9 mouse cellular contexts compared by ENCODE assay signal in the genomic region with DNA sequence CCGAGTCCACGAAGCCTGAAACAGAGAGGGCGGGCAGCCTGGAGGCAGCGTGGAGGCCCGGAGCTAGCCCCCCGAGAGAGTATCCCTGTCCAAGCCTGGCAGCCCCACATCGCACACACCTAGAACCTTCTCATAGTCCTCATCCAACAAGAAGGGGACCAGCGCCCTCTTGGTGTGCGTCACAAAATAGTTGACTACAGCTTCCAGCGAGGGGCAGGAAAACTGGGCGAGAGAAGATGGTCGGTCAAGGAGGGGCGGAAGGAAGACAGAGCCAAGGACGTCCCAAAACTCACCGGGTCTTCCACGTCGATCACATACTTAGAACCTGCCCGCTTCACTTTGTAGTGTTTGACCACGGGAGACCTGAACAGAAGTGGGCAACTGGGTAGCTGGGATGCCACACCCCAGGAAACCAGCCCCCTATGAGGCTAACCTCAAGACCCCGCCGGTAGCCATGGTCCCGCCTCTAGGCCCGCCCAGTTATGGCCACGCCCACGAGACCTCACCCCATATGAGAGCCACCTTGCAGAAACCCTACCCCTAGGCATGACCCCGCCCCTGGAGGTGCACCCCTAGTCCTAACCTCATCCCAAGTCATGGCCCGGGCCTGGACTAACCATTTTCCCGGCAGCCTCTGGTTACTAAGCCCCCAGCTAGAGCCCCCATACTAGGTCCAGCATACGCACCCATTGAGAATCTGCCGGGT. TPM values are rescaled to one million over a fixed set of nuclear protein-coding genes. Genes with fewer than 3 reads are reported as not detected.
DNase-seq lines count a peak whose midpoint lies in the region; ATAC-seq and TF ChIP-seq lines count a peak whose summit lies in the region.
"Had no signal": no experiment of that assay in that cellular context is flagged by ENCODE, and none has a peak within 500 bp of the region (broad histone marks: within the 10 kb centered on the region; RNA-seq: fewer than 3 reads in every experiment).

No protein-coding gene starts in this region.

- H3K4me2 ChIP-seq in kidney, postnatal 0 days (ENCODE audit: low read length), result peak overlapping the region; percentile 28
- H3K4me2 ChIP-seq in hindbrain, embryonic 13.5 days, result peak overlapping the region; percentile 13; the same call in 1 of the 2 replicates
- H3K4me2 ChIP-seq in midbrain, embryonic 16.5 days (ENCODE audit: low read length), result 0 out of 2 replicates have a peak overlapping the region, but pooled peaks have one; percentile 6

- WGBS in kidney, postnatal 0 days, result 18% methylated on average over 30 of the region's 30 CpGs
- WGBS in hindbrain, embryonic 13.5 days, result 6% methylated on average over 30 of the region's 30 CpGs
- 7% methylated on average over 30 of the region's 30 CpGs for WGBS in midbrain, embryonic 16.5 days

- no peaks in the 10 kb centered on the region for H3K27me3 ChIP-seq in kidney, postnatal 0 days (ENCODE audit: insufficient read depth, low read length)
- peaks cover 42% of the 10 kb centered on the region for H3K27me3 ChIP-seq in hindbrain, embryonic 13.5 days
- H3K27me3 ChIP-seq in midbrain, embryonic 16.5 days (ENCODE audit: control insufficient read depth, insufficient read depth, low read depth, low read length), result peaks cover 9% of the 10 kb centered on the region

- no peak overlapping the region for H3K27ac ChIP-seq in kidney, postnatal 0 days
- no peak overlapping the region for H3K27ac ChIP-seq in hindbrain, embryonic 13.5 days
- no peak overlapping the region for H3K27ac ChIP-seq in midbrain, embryonic 16.5 days (ENCODE audit: low read length)

- peak; percentile 47 for ATAC-seq in kidney, postnatal 0 days (replicated peaks; ENCODE audit: low FRiP score, low read depth)
- no peak for ATAC-seq in hindbrain, embryonic 13.5 days (ENCODE audit: low FRiP score)
- ATAC-seq in midbrain, embryonic 16.5 days, result 0 out of 2 replicates have a peak, but pooled peaks have one; percentile 22

- DNase-seq in kidney, postnatal 0 days (ENCODE audit: low spot score), result no peak
- no peak for DNase-seq in kidney, adult 8-10 months
- DNase-seq in embryo, embryonic 10.5 days (ENCODE audit: low spot score), result peak; percentile 43
- no peak for DNase-seq in left cerebral cortex, postnatal 10 days (ENCODE audit: extremely low spot score in 1 of 2, low spot score in 2 of 2)
- no peak for DNase-seq in frontal cortex, postnatal 14 days (ENCODE audit: low spot score in 2 of 2)
- DNase-seq in right cerebral cortex, postnatal 36 days (ENCODE audit: low spot score in 2 of 2), result no peak
- DNase-seq: cerebellum, postnatal 36 days had no signal

- TF ChIP-seq CTCF in kidney, postnatal 0 days (IDR thresholded peaks at IDR 0.05; ENCODE audit: low read depth), result peak; percentile 22; the same call in 1 of the 2 replicates

- intact Hi-C loops in left cerebral cortex, postnatal 10 days (cut with DNase I), result no loop called here

- no peaks in the 10 kb centered on the region for H3K9me3 ChIP-seq in kidney, postnatal 0 days (replicated peaks; ENCODE audit: low read length)
- no peaks in the 10 kb centered on the region for H3K9me3 ChIP-seq in hindbrain, embryonic 13.5 days
- H3K9me3 ChIP-seq in midbrain, embryonic 16.5 days (replicated peaks; ENCODE audit: control insufficient read depth, low read length, poor library complexity, severe bottlenecking), result no peaks in the 10 kb centered on the region

- H3K4me1 ChIP-seq in kidney, postnatal 0 days (replicated peaks; ENCODE audit: insufficient read depth, low read length), result no peaks in the 10 kb centered on the region
- H3K4me1 ChIP-seq in hindbrain, embryonic 13.5 days (replicated peaks), result peaks cover 4% of the 10 kb centered on the region; the same call in 1 of the 2 replicates
- H3K4me1 ChIP-seq in midbrain, embryonic 16.5 days (ENCODE audit: control insufficient read depth, insufficient read depth, low read length), result no peaks in the 10 kb centered on the region

- no peak overlapping the region for H3K4me3 ChIP-seq in kidney, postnatal 0 days (replicated peaks; ENCODE audit: low read depth, low read length)
- H3K4me3 ChIP-seq in hindbrain, embryonic 13.5 days, result no peak overlapping the region; the same call in 1 of the 2 replicates
- no peak overlapping the region for H3K4me3 ChIP-seq in midbrain, embryonic 16.5 days (ENCODE audit: low read depth, low read length)

- H3K9ac ChIP-seq in kidney, postnatal 0 days (ENCODE audit: low read depth, low read length), result no peak overlapping the region
- H3K9ac ChIP-seq in hindbrain, embryonic 13.5 days, result no peak overlapping the region
- no peak overlapping the region for H3K9ac ChIP-seq in midbrain, embryonic 16.5 days (ENCODE audit: low read depth, low read length)

- no peaks in the 10 kb centered on the region for H3K36me3 ChIP-seq in kidney, postnatal 0 days (ENCODE audit: insufficient read depth, low read length)
- peaks cover 31% of the 10 kb centered on the region for H3K36me3 ChIP-seq in hindbrain, embryonic 13.5 days
- H3K36me3 ChIP-seq in midbrain, embryonic 16.5 days (ENCODE audit: control insufficient read depth, insufficient read depth, low read length), result peaks cover 18% of the 10 kb centered on the region

RNA-seq across cellular contexts. Expression of a gene that starts 5.4 kb away (rescaled TPM):
- polyA plus RNA-seq in kidney, postnatal 0 days (2015; fragmentation: Nextera tagmentation; extraction: Ambion mirVana), result 21.8 and 22.0 TPM in 2 replicates
- 5.7 and 5.8 TPM in 2 replicates for polyA plus RNA-seq in hindbrain, embryonic 13.5 days (2015; fragmentation: Nextera tagmentation; extraction: Ambion mirVana)
- 6.4 and 7.6 TPM in 2 replicates for polyA plus RNA-seq in midbrain, embryonic 16.5 days (2015; fragmentation: Nextera tagmentation; extraction: Ambion mirVana)
- total RNA-seq in left cerebral cortex, postnatal 10 days (2021), result 1 to 10 TPM; 4.4 TPM

RNA-seq across cellular contexts. Expression of a gene that starts 5.6 kb away (rescaled TPM):
- 75.6 and 83.9 TPM in 2 replicates for polyA plus RNA-seq in kidney, postnatal 0 days (2015; fragmentation: Nextera tagmentation; extraction: Ambion mirVana)
- 159 and 163 TPM in 2 replicates for polyA plus RNA-seq in hindbrain, embryonic 13.5 days (2015; fragmentation: Nextera tagmentation; extraction: Ambion mirVana)
- polyA plus RNA-seq in midbrain, embryonic 16.5 days (2015; fragmentation: Nextera tagmentation; extraction: Ambion mirVana), result 115 and 117 TPM in 2 replicates
- total RNA-seq in left cerebral cortex, postnatal 10 days (2021), result 100 to 1,000 TPM; 111 to 115 TPM

RNA-seq across cellular contexts. Expression of a gene that starts 13.6 kb away (rescaled TPM):
- polyA plus RNA-seq in kidney, postnatal 0 days (2015; fragmentation: Nextera tagmentation; extraction: Ambion mirVana), result 6.7 and 7.2 TPM in 2 replicates
- 159 and 172 TPM in 2 replicates for polyA plus RNA-seq in hindbrain, embryonic 13.5 days (2015; fragmentation: Nextera tagmentation; extraction: Ambion mirVana)
- 200 and 218 TPM in 2 replicates for polyA plus RNA-seq in midbrain, embryonic 16.5 days (2015; fragmentation: Nextera tagmentation; extraction: Ambion mirVana)
- total RNA-seq in left cerebral cortex, postnatal 10 days (2021), result 100 to 1,000 TPM in 1 of 2 experiments, 10 to 100 TPM in 1; 99.7 to 111 TPM

RNA-seq across cellular contexts. Expression of a gene that starts 29.7 kb away (rescaled TPM):
- 54.2 and 56.6 TPM in 2 replicates for polyA plus RNA-seq in kidney, postnatal 0 days (2015; fragmentation: Nextera tagmentation; extraction: Ambion mirVana)
- 170 and 182 TPM in 2 replicates for polyA plus RNA-seq in hindbrain, embryonic 13.5 days (2015; fragmentation: Nextera tagmentation; extraction: Ambion mirVana)
- 185 and 187 TPM in 2 replicates for polyA plus RNA-seq in midbrain, embryonic 16.5 days (2015; fragmentation: Nextera tagmentation; extraction: Ambion mirVana)
- 10 to 100 TPM; 50.3 to 57.4 TPM for total RNA-seq in left cerebral cortex, postnatal 10 days (2021)

RNA-seq across cellular contexts. Expression of a gene that starts 36.5 kb away (rescaled TPM):
- 115 and 129 TPM in 2 replicates for polyA plus RNA-seq in kidney, postnatal 0 days (2015; fragmentation: Nextera tagmentation; extraction: Ambion mirVana)
- polyA plus RNA-seq in hindbrain, embryonic 13.5 days (2015; fragmentation: Nextera tagmentation; extraction: Ambion mirVana), result 116 and 118 TPM in 2 replicates
- polyA plus RNA-seq in midbrain, embryonic 16.5 days (2015; fragmentation: Nextera tagmentation; extraction: Ambion mirVana), result 102 and 108 TPM in 2 replicates
- total RNA-seq in left cerebral cortex, postnatal 10 days (2021), result 10 to 100 TPM; 53.7 TPM

Comparison
In these comparisons a context has a peak if more than half of its experiments do, and no peak if none do; other contexts are left out.
1. RNA of a gene that starts 13.6 kb away (polyA plus RNA-seq): 200 to 218 TPM in midbrain, embryonic 16.5 days and 159 to 172 TPM in hindbrain, embryonic 13.5 days; 6.7 to 7.2 TPM in kidney, postnatal 0 days; every median in the first group is over 10 times any median in the second.
2. Peak in every context shown above with its lines, with median percentiles within 50 percentile points of each other: H3K4me2 ChIP-seq.